Mouse (Mus musculus): ENCODE measurements at regions not wholly inside any gene's neighbourhood (a gene's known extent, or its start where the extent isn't known, plus 50 kb on each side); places are given as distances from the start of the nearest gene placed in this dataset.

GRCm38 (mm10) chr5:4335683-4336082, 143.5 kb downstream of the Mterf1b start:
- TF ChIP-seq CTCF (IDR thresholded peaks at IDR 0.05; ENCODE audit: control insufficient read depth, insufficient read depth, insufficient read length) = no peak
- TF ChIP-seq MAX (IDR thresholded peaks at IDR 0.05) = no peak
- no peak for TF ChIP-seq USF1 (IDR thresholded peaks at IDR 0.05; ENCODE audit: low read depth)
- TF ChIP-seq CEBPB (IDR thresholded peaks at IDR 0.05; ENCODE audit: low read depth) = no peak
- no peak for TF ChIP-seq FOSL1 (IDR thresholded peaks at IDR 0.05; ENCODE audit: insufficient read depth, low read length, poor library complexity, severe bottlenecking)
- no peak for TF ChIP-seq MYOG (IDR thresholded peaks at IDR 0.05; ENCODE audit: control insufficient read depth, extremely low read depth, insufficient read length)
- no peak for TF ChIP-seq MYOD1 (IDR thresholded peaks at IDR 0.05; ENCODE audit: control insufficient read depth, insufficient read length, low read depth)

Measured in C2C12 (cell line).